Mouse (Mus musculus): ENCODE data around the gene Klra6. TPM values are rescaled to one million over a fixed set of nuclear protein-coding genes. Genes with fewer than 3 reads are reported as not detected.
"Not testable (repeated sequence)": the region's sequence is repeated elsewhere in the genome, so short reads cannot be mapped to it uniquely, and the experiment has no call there.

Klra6 gene
- polyA plus RNA-seq (2015; fragmentation: Nextera tagmentation; extraction: Ambion mirVana): not detected in 2 replicates

DNA sequence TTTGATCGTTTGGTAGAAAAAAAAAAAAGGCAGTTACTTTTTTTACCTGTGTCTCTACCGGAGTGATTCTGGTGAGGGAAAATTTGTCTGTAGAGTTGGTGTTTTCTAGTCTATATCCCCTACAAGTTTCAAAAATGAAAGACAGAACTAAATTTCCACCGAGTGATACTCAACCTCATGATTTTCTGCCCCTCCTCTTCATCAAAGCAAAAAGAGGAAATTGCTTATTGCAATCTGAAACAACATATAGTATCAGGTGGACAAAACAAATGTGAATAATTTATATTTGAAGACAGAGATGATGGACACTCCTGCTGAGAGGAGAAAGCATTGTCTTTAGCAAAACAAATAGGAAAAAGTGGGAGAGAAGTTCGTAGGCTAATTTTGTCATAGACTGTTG, at the start of gene Klra6:
Klra6 (minus strand) TSS at position 101 of the 400 bp plus-strand sequence.
- Histone ChIP-seq H3K9me3 (ENCODE audit: control insufficient read depth, low read length) (no peaks in the 10 kb centered on the region; the same call in 1 of the 2 replicates), H3K27me3 (ENCODE audit: control insufficient read depth, insufficient read depth, low read depth, low read length) (no peaks in the 10 kb centered on the region), H3K4me2 (ENCODE audit: low read depth, low read length) (no peak within 1 kb of the TSS), H3K36me3 (ENCODE audit: control insufficient read depth, insufficient read depth, low read length) (no peaks in the 10 kb centered on the region), H3K4me3 (ENCODE audit: low read length) (no peak within 1 kb of the TSS), H3K4me1 (replicated peaks; ENCODE audit: control insufficient read depth, insufficient read depth, low read length) (no peaks in the 10 kb centered on the region), H3K27ac (ENCODE audit: low read length) (no peak within 1 kb of the TSS), H3K9ac (ENCODE audit: low read length) (no peak within 1 kb of the TSS)
- 67% methylated on average over 4 of the region's 4 CpGs for WGBS
- ATAC-seq (ENCODE audit: low read depth): no peak

DNA sequence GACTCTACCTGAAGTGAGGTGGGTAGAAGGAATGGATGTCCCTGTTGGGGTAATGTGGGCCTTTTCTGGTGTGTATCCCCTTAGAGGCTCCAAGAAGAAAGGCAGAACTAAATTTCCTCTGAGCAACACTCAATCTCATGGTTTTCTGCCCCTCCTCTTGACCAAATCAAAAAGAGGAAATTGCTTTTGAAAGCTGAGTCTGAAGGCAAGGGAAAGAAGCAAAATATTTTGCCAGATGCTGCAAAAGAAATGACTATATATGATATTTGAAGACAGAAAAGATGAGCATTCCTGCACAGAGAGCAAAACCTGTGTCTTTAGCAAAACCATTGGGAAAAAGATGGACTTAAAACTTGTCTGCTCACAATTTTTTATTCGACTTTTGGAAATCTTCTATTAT, 40.4 kb upstream of the Klra6 start, which contains the start of gene Klra4:
Klra4 (minus strand) TSS at position 101 of the 400 bp plus-strand sequence.
- not testable (repeated sequence) for H3K4me2 ChIP-seq (ENCODE audit: low read depth, low read length); H3K27ac ChIP-seq (ENCODE audit: low read length); H3K9ac ChIP-seq (ENCODE audit: low read length); ATAC-seq (ENCODE audit: low read depth); H3K4me3 ChIP-seq (ENCODE audit: low read length); H3K9me3 ChIP-seq (ENCODE audit: control insufficient read depth, low read length); H3K36me3 ChIP-seq (ENCODE audit: control insufficient read depth, insufficient read depth, low read length); H3K4me1 ChIP-seq (replicated peaks; ENCODE audit: control insufficient read depth, insufficient read depth, low read length); H3K27me3 ChIP-seq (ENCODE audit: control insufficient read depth, insufficient read depth, low read depth, low read length)
- 48% methylated on average over 1 of the region's 1 CpGs for WGBS

- no peak for ATAC-seq (ENCODE audit: low read depth)
- WGBS: 64% methylated on average over 5 of the region's 5 CpGs
- no peak overlapping the region for H3K27ac ChIP-seq (ENCODE audit: low read length)
These were observed 38.4 kb upstream of the Klra6 start for GRCm38 (mm10) chr6:130065196-130065595.

GRCm38 (mm10) chr6:130035146-130035545, 8.4 kb upstream of the Klra6 start:
- not testable (repeated sequence) for H3K27ac ChIP-seq (ENCODE audit: low read length); ATAC-seq (ENCODE audit: low read depth); H3K9me3 ChIP-seq (ENCODE audit: control insufficient read depth, low read length); H3K36me3 ChIP-seq (ENCODE audit: control insufficient read depth, insufficient read depth, low read length); H3K9ac ChIP-seq (ENCODE audit: low read length); H3K4me3 ChIP-seq (ENCODE audit: low read length); H3K4me1 ChIP-seq (replicated peaks; ENCODE audit: control insufficient read depth, insufficient read depth, low read length); H3K27me3 ChIP-seq (ENCODE audit: control insufficient read depth, insufficient read depth, low read depth, low read length); H3K4me2 ChIP-seq (ENCODE audit: low read depth, low read length)
- WGBS: 39% methylated on average over 4 of the region's 4 CpGs

More at GRCm38 (mm10) chr6:130065196-130065595, 38.4 kb upstream of the Klra6 start:
- no peaks in the 10 kb centered on the region for H3K36me3 ChIP-seq (ENCODE audit: control insufficient read depth, insufficient read depth, low read length)
- no peak overlapping the region for H3K4me2 ChIP-seq (ENCODE audit: low read depth, low read length)
- no peak overlapping the region for H3K4me3 ChIP-seq (ENCODE audit: low read length)
- H3K4me1 ChIP-seq (replicated peaks; ENCODE audit: control insufficient read depth, insufficient read depth, low read length): no peaks in the 10 kb centered on the region
- no peaks in the 10 kb centered on the region for H3K27me3 ChIP-seq (ENCODE audit: control insufficient read depth, insufficient read depth, low read depth, low read length)
- no peak overlapping the region for H3K9ac ChIP-seq (ENCODE audit: low read length)
- H3K9me3 ChIP-seq (ENCODE audit: control insufficient read depth, low read length): no peaks in the 10 kb centered on the region

GRCm38 (mm10) chr6:130031493-130032089, 4.8 kb upstream of the Klra6 start:
- not testable (repeated sequence) for H3K27me3 ChIP-seq (ENCODE audit: control insufficient read depth, insufficient read depth, low read depth, low read length); H3K9ac ChIP-seq (ENCODE audit: low read length); H3K27ac ChIP-seq (ENCODE audit: low read length); H3K9me3 ChIP-seq (ENCODE audit: control insufficient read depth, low read length); H3K4me3 ChIP-seq (ENCODE audit: low read length); H3K4me2 ChIP-seq (ENCODE audit: low read depth, low read length); H3K4me1 ChIP-seq (replicated peaks; ENCODE audit: control insufficient read depth, insufficient read depth, low read length); H3K36me3 ChIP-seq (ENCODE audit: control insufficient read depth, insufficient read depth, low read length); ATAC-seq (ENCODE audit: low read depth)

Other genes starting within 250 kb of the Klra6 start
- gene Gm156, start 242.7 kb downstream of the Klra6 start, polyA plus RNA-seq (2015; fragmentation: Nextera tagmentation; extraction: Ambion mirVana): not detected in 2 replicates
- gene Gm17631, start 164.3 kb downstream of the Klra6 start, polyA plus RNA-seq (2015; fragmentation: Nextera tagmentation; extraction: Ambion mirVana): not detected in 2 replicates
- gene Klra17, start 150.3 kb downstream of the Klra6 start, polyA plus RNA-seq (2015; fragmentation: Nextera tagmentation; extraction: Ambion mirVana): not detected in 2 replicates
- gene Klra5, start 109.3 kb downstream of the Klra6 start, polyA plus RNA-seq (2015; fragmentation: Nextera tagmentation; extraction: Ambion mirVana): not detected in 2 replicates
- not detected in 2 replicates for gene Klra4, start 40.3 kb upstream of the Klra6 start, polyA plus RNA-seq (2015; fragmentation: Nextera tagmentation; extraction: Ambion mirVana)
- not detected in 2 replicates for gene Klra8, start 102.9 kb upstream of the Klra6 start, polyA plus RNA-seq (2015; fragmentation: Nextera tagmentation; extraction: Ambion mirVana)
- gene Klra9, start 166.2 kb upstream of the Klra6 start, polyA plus RNA-seq (2015; fragmentation: Nextera tagmentation; extraction: Ambion mirVana): not detected in 2 replicates
- gene Klra7, start 206.4 kb upstream of the Klra6 start, polyA plus RNA-seq (2015; fragmentation: Nextera tagmentation; extraction: Ambion mirVana): not detected in 2 replicates

Measured in lung, embryonic 16.5 days (tissue).